Mouse (Mus musculus): ENCODE measurements at regions not wholly inside any gene's neighbourhood (a gene's known extent, or its start where the extent isn't known, plus 50 kb on each side); places are given as distances from the start of the nearest gene placed in this dataset.
"Not testable (repeated sequence)": the region's sequence is repeated elsewhere in the genome, so short reads cannot be mapped to it uniquely, and the experiment has no call there.

- not testable (repeated sequence) for TF ChIP-seq CTCF (IDR thresholded peaks at IDR 0.05; ENCODE audit: borderline replicate concordance, control insufficient read depth, extremely low read depth, insufficient read depth, low read length, poor library complexity); POLR2A (IDR thresholded peaks at IDR 0.05; ENCODE audit: control insufficient read depth, extremely low read depth, insufficient read depth, low read length, poor library complexity)
These were observed 87.6 kb upstream of the Dlg1 start for GRCm38 (mm10) chr16:31575646-31576045.
